Mouse (Mus musculus): ENCODE results near the gene Exosc9. TPM values are rescaled to one million over a fixed set of nuclear protein-coding genes. Genes with fewer than 3 reads are reported as not detected.
"Not testable (repeated sequence)": the region's sequence is repeated elsewhere in the genome, so short reads cannot be mapped to it uniquely, and the experiment has no call there.

The Exosc9 gene
- polyA plus RNA-seq, 1 experiment, result 35.0 TPM

- Histone ChIP-seq H3K4me1 (ENCODE audit: control insufficient read depth, insufficient read depth, low read length) (no peaks in the 10 kb centered on the region), H3K4me3 (ENCODE audit: insufficient read depth, low read length) (no peak overlapping the region), H3K27ac (ENCODE audit: insufficient read depth, low read length) (no peak overlapping the region)
- no peak for TF ChIP-seq CTCF (IDR thresholded peaks at IDR 0.05; ENCODE audit: extremely low read depth, insufficient read depth, low read length)
- no peak for TF ChIP-seq POLR2A (IDR thresholded peaks at IDR 0.05; ENCODE audit: extremely low read depth, insufficient read depth, low read length)
Measured at GRCm38 (mm10) chr3:36544961-36545360, 7.4 kb upstream of the Exosc9 start.

- TF ChIP-seq CTCF (IDR thresholded peaks at IDR 0.05; ENCODE audit: extremely low read depth, insufficient read depth, low read length) (no peak), POLR2A (IDR thresholded peaks at IDR 0.05; ENCODE audit: extremely low read depth, insufficient read depth, low read length) (no peak)
- H3K4me3 ChIP-seq (ENCODE audit: insufficient read depth, low read length), result peak overlapping the region; percentile 84
- H3K27ac ChIP-seq (ENCODE audit: insufficient read depth, low read length), result no peak overlapping the region; the same call in 1 of the 2 replicates
- H3K4me1 ChIP-seq (ENCODE audit: control insufficient read depth, insufficient read depth, low read length), result no peaks in the 10 kb centered on the region; the same call in 1 of the 2 replicates
Measured at GRCm38 (mm10) chr3:36551343-36551742, 1.1 kb upstream of the Exosc9 start.

GRCm38 (mm10) chr3:36551851-36552384, 488 bp upstream of the Exosc9 start:
- Histone ChIP-seq H3K4me1 (ENCODE audit: control insufficient read depth, insufficient read depth, low read length) (no peaks in the 10 kb centered on the region; the same call in 1 of the 2 replicates), H3K27ac (ENCODE audit: insufficient read depth, low read length) (peak overlapping the region; percentile 82), H3K4me3 (ENCODE audit: insufficient read depth, low read length) (peak overlapping the region; percentile 84)
- TF ChIP-seq CTCF (IDR thresholded peaks at IDR 0.05; ENCODE audit: extremely low read depth, insufficient read depth, low read length) (no peak), POLR2A (IDR thresholded peaks at IDR 0.05; ENCODE audit: extremely low read depth, insufficient read depth, low read length) (no peak)

GRCm38 (mm10) chr3:36557601-36558000, 5.2 kb downstream of the Exosc9 start:
- Histone ChIP-seq H3K27ac (ENCODE audit: insufficient read depth, low read length) (no peak overlapping the region), H3K4me3 (ENCODE audit: insufficient read depth, low read length) (no peak overlapping the region), H3K4me1 (ENCODE audit: control insufficient read depth, insufficient read depth, low read length) (no peaks in the 10 kb centered on the region)
- TF ChIP-seq CTCF (IDR thresholded peaks at IDR 0.05; ENCODE audit: extremely low read depth, insufficient read depth, low read length), result no peak
- TF ChIP-seq POLR2A (IDR thresholded peaks at IDR 0.05; ENCODE audit: extremely low read depth, insufficient read depth, low read length), result no peak

- H3K4me3 ChIP-seq (ENCODE audit: insufficient read depth, low read length), result no peak overlapping the region
- no peak for TF ChIP-seq CTCF (IDR thresholded peaks at IDR 0.05; ENCODE audit: extremely low read depth, insufficient read depth, low read length)
- no peak for TF ChIP-seq POLR2A (IDR thresholded peaks at IDR 0.05; ENCODE audit: extremely low read depth, insufficient read depth, low read length)
- H3K4me1 ChIP-seq (ENCODE audit: control insufficient read depth, insufficient read depth, low read length), result no peaks in the 10 kb centered on the region
Measured at GRCm38 (mm10) chr3:36559606-36560005, 7.2 kb downstream of the Exosc9 start.

GRCm38 (mm10) chr3:36563666-36564065, 11.3 kb downstream of the Exosc9 start:
- H3K4me1 ChIP-seq (ENCODE audit: control insufficient read depth, insufficient read depth, low read length), result no peaks in the 10 kb centered on the region
- no peak overlapping the region for H3K4me3 ChIP-seq (ENCODE audit: insufficient read depth, low read length)
- no peak overlapping the region for H3K27ac ChIP-seq (ENCODE audit: insufficient read depth, low read length)
- TF ChIP-seq CTCF (IDR thresholded peaks at IDR 0.05; ENCODE audit: extremely low read depth, insufficient read depth, low read length) (no peak), POLR2A (IDR thresholded peaks at IDR 0.05; ENCODE audit: extremely low read depth, insufficient read depth, low read length) (no peak)

More at GRCm38 (mm10) chr3:36559606-36560005, 7.2 kb downstream of the Exosc9 start:
- H3K27ac ChIP-seq (ENCODE audit: insufficient read depth, low read length), result no peak overlapping the region

- Histone ChIP-seq H3K27ac (ENCODE audit: insufficient read depth, low read length) (no peak overlapping the region), H3K4me3 (ENCODE audit: insufficient read depth, low read length) (no peak overlapping the region), H3K4me1 (ENCODE audit: control insufficient read depth, insufficient read depth, low read length) (no peaks in the 10 kb centered on the region)
- TF ChIP-seq POLR2A (IDR thresholded peaks at IDR 0.05; ENCODE audit: extremely low read depth, insufficient read depth, low read length), result no peak
- TF ChIP-seq CTCF (IDR thresholded peaks at IDR 0.05; ENCODE audit: extremely low read depth, insufficient read depth, low read length), result no peak
Measured at GRCm38 (mm10) chr3:36569836-36570235, 17.4 kb downstream of the Exosc9 start.

- TF ChIP-seq POLR2A (IDR thresholded peaks at IDR 0.05; ENCODE audit: extremely low read depth, insufficient read depth, low read length), result no peak
Measured at GRCm38 (mm10) chr3:36571361-36571826, 19.0 kb downstream of the Exosc9 start.

GRCm38 (mm10) chr3:36571827-36572378, 19.5 kb downstream of the Exosc9 start, which contains the start of gene Ccna2:
Gene Ccna2 (minus strand): TSS chr3:36572150.
- Histone ChIP-seq H3K27ac (ENCODE audit: insufficient read depth, low read length) (peak within 1 kb of the TSS; percentile 27), H3K4me1 (ENCODE audit: control insufficient read depth, insufficient read depth, low read length) (no peaks in the 10 kb centered on the region), H3K4me3 (ENCODE audit: insufficient read depth, low read length) (peak within 1 kb of the TSS; percentile 55)
- TF ChIP-seq CTCF (IDR thresholded peaks at IDR 0.05; ENCODE audit: extremely low read depth, insufficient read depth, low read length) (peak; percentile 38; the same call in 1 of the 2 replicates), POLR2A (IDR thresholded peaks at IDR 0.05; ENCODE audit: extremely low read depth, insufficient read depth, low read length) (peak; percentile 87)

More at GRCm38 (mm10) chr3:36571361-36571826, 19.0 kb downstream of the Exosc9 start:
- Histone ChIP-seq H3K4me3 (ENCODE audit: insufficient read depth, low read length) (peak overlapping the region; percentile 55; the same call in 1 of the 2 replicates), H3K27ac (ENCODE audit: insufficient read depth, low read length) (no peak overlapping the region), H3K4me1 (ENCODE audit: control insufficient read depth, insufficient read depth, low read length) (no peaks in the 10 kb centered on the region)

GRCm38 (mm10) chr3:36598811-36599210, 46.4 kb downstream of the Exosc9 start:
- Histone ChIP-seq H3K4me3 (ENCODE audit: insufficient read depth, low read length) (no peak overlapping the region), H3K27ac (ENCODE audit: insufficient read depth, low read length) (no peak overlapping the region), H3K4me1 (ENCODE audit: control insufficient read depth, insufficient read depth, low read length) (no peaks in the 10 kb centered on the region)
- TF ChIP-seq POLR2A (IDR thresholded peaks at IDR 0.05; ENCODE audit: extremely low read depth, insufficient read depth, low read length) (no peak), CTCF (IDR thresholded peaks at IDR 0.05; ENCODE audit: extremely low read depth, insufficient read depth, low read length) (no peak)

- H3K4me1 ChIP-seq (ENCODE audit: control insufficient read depth, insufficient read depth, low read length); H3K4me3 ChIP-seq (ENCODE audit: insufficient read depth, low read length); H3K27ac ChIP-seq (ENCODE audit: insufficient read depth, low read length): not testable (repeated sequence)
Measured at GRCm38 (mm10) chr3:36599773-36600172, 47.4 kb downstream of the Exosc9 start.

Measured in cortical plate, adult 2 months (tissue).